Mouse (Mus musculus) stomach, postnatal 0 days (tissue): ENCODE data around the gene Tmem107. TPM values are rescaled to one million over a fixed set of nuclear protein-coding genes. Genes with fewer than 3 reads are reported as not detected.

Source experiments
- ATAC-seq: fragments of 200-750 bp; cut with Nextera tagmentation; 2 replicates; pipeline ENCODE4 v1.8.0; 2017; ENCODE audit not compliant: low FRiP score, low TSS enrichment
- DNase-seq: peaks from one replicate; pipeline ENCODE4 v3.0.0-alpha.2; 2016; ENCODE audit warnings: low spot score
- H3K27ac ChIP-seq: fragments of 300-500 bp; sonication (generic); replicated peaks from 2 replicates; pipeline ENCODE4 v1.5.1; 2014; ENCODE audit warnings: mild to moderate bottlenecking, control low read depth
- H3K27me3 ChIP-seq: fragments of 300-500 bp; sonication (generic); 2 replicates; pipeline ENCODE4 v1.6.1; 2014; ENCODE audit warnings: low read length; ENCODE audit not compliant: control insufficient read depth, insufficient read depth
- H3K36me3 ChIP-seq: fragments of 300-500 bp; sonication (generic); 2 replicates; pipeline ENCODE4 v1.6.1; 2014; ENCODE audit warnings: low read length, mixed read lengths; ENCODE audit not compliant: control insufficient read depth, insufficient read depth
- H3K4me1 ChIP-seq: fragments of 300-500 bp; sonication (generic); replicated peaks from 2 replicates; pipeline ENCODE4 v1.6.1; 2014; ENCODE audit warnings: antibody characterized with exemption; ENCODE audit not compliant: control insufficient read depth, insufficient read depth
- H3K4me2 ChIP-seq: fragments of 300-500 bp; sonication (generic); replicated peaks from 2 replicates; pipeline ENCODE4 v1.6.1; 2014; ENCODE audit warnings: low read depth, mild to moderate bottlenecking, control low read depth, moderate library complexity
- H3K4me3 ChIP-seq: fragments of 300-500 bp; sonication (generic); 2 replicates; pipeline ENCODE4 v1.5.1; 2014; ENCODE audit warnings: low read depth, low read length, control low read depth
- H3K9ac ChIP-seq: fragments of 300-500 bp; sonication (generic); 2 replicates; pipeline ENCODE4 v1.6.1; 2014; ENCODE audit warnings: mild to moderate bottlenecking, low read length, control low read depth, mixed read lengths
- H3K9me3 ChIP-seq: fragments of 300-500 bp; sonication (generic); 2 replicates; pipeline ENCODE4 v1.6.1; 2016; ENCODE audit warnings: low read length; ENCODE audit not compliant: control insufficient read depth
- CTCF ChIP-seq: IDR thresholded peaks from 2 replicates; pipeline ENCODE4 v1.5.1; 2016; ENCODE audit warnings: antibody characterized with exemption, low read depth, mild to moderate bottlenecking, moderate library complexity
- EP300 ChIP-seq: optimal IDR thresholded peaks from 2 replicates; pipeline ENCODE3; 2016; ENCODE audit warnings: antibody characterized with exemption
- WGBS: fragments of 180-500 bp; shearing (Covaris S2); extraction: QIAGEN DNeasy Blood & Tissue Kit; methylation state at CpG from one replicate; pipeline ENCODE4 v1.1.7; 2014; 5-methylcytosine and 5-hydroxymethylcytosine counted together
- polyA plus RNA-seq: library from polyadenylated mRNA; unstranded; fragments of >200 nt; fragmentation: Nextera tagmentation; extraction: Ambion mirVana; gene quantifications from 2 replicates; pipeline ENCODE4 v1.2.1, GENCODE M21; 2015

Tmem107 gene
- polyA plus RNA-seq, 1 experiment from 2014 or later, result 30.8 TPM

DNA sequence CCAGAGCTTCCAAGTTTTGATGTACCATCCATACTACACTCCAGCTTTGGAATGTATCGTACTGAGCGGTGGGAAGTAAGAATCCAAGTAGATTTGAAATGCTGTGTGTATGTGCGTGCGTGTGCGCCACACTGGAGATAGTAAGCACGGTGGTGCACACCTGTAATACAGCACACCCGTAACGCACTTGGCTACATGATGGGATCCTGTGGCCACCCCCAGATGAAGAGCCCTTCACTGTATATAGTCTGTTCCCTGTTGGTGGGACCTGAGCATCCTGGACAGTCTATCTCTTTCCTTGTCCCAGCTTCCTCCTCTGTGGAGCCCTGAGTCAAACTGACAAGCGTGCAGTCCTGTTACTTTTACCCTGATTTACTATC, 24.2 kb upstream of the Tmem107 start:
- ATAC-seq (no peak), DNase-seq (no peak)
- Histone ChIP-seq H3K27me3 (no peaks in the 10 kb centered on the region), H3K4me1 (no peaks in the 10 kb centered on the region), H3K9me3 (no peaks in the 10 kb centered on the region), H3K27ac (no peak overlapping the region), H3K4me3 (peak overlapping the region; percentile 79), H3K9ac (peak overlapping the region; percentile 70), H3K36me3 (no peaks in the 10 kb centered on the region), H3K4me2 (peak overlapping the region; percentile 86)
- no peak for TF ChIP-seq EP300
- no peak for TF ChIP-seq CTCF
- 2% methylated on average over 9 of the region's 9 CpGs for WGBS

DNA sequence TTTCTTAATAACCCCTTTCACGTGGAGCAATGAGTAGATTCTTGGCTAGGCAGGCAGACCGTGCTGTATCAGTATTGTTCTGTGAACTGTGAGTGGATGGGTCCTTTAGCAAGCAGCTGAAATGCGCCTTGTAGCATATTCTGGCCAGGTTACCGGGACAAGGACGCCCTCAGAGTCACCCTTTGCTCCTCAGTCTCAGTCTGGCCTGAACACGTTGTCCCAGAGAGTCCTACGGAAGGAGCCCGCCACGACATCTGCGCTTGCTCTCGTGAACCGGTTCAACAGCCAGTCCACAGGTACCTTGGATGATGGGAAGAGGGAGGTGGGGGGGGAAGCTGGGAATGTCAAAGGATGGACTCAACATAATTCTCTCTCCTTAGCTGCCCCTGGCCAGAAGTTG, 23.0 kb upstream of the Tmem107 start:
- no peak for DNase-seq
- no peak for TF ChIP-seq EP300
- no peak for TF ChIP-seq CTCF
- H3K27me3 ChIP-seq, result no peaks in the 10 kb centered on the region
- H3K4me2 ChIP-seq, result no peak overlapping the region
- H3K4me1 ChIP-seq, result no peaks in the 10 kb centered on the region
- H3K36me3 ChIP-seq, result no peaks in the 10 kb centered on the region
- H3K4me3 ChIP-seq, result no peak overlapping the region
- no peak for ATAC-seq
- no peak overlapping the region for H3K9ac ChIP-seq
- H3K9me3 ChIP-seq, result no peaks in the 10 kb centered on the region
- WGBS, result 86% methylated on average over 12 of the region's 12 CpGs
- no peak overlapping the region for H3K27ac ChIP-seq

DNA sequence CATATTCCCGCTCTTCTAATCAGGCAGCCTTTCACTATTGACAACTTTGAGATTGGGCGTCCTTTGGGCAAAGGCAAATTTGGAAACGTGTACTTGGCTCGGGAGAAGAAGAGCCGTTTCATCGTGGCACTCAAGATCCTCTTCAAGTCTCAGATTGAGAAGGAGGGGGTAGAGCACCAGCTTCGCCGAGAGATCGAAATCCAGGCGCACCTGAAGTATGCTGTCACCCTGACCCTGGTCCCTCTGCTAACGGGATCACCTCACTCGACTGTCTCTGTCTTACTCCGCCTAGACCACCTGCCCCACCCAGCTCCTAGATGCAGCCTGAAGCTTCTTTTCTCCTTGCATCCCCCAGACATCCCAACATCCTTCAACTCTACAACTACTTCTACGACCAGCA, 22.5 kb upstream of the Tmem107 start:
- no peak overlapping the region for H3K4me3 ChIP-seq
- H3K4me2 ChIP-seq, result no peak overlapping the region
- DNase-seq, result no peak
- H3K9ac ChIP-seq, result no peak overlapping the region
- no peak overlapping the region for H3K27ac ChIP-seq
- no peaks in the 10 kb centered on the region for H3K36me3 ChIP-seq
- no peaks in the 10 kb centered on the region for H3K27me3 ChIP-seq
- no peaks in the 10 kb centered on the region for H3K4me1 ChIP-seq
- TF ChIP-seq CTCF, result no peak
- no peak for TF ChIP-seq EP300
- H3K9me3 ChIP-seq, result no peaks in the 10 kb centered on the region
- WGBS, result 91% methylated on average over 14 of the region's 14 CpGs
- no peak for ATAC-seq

DNA sequence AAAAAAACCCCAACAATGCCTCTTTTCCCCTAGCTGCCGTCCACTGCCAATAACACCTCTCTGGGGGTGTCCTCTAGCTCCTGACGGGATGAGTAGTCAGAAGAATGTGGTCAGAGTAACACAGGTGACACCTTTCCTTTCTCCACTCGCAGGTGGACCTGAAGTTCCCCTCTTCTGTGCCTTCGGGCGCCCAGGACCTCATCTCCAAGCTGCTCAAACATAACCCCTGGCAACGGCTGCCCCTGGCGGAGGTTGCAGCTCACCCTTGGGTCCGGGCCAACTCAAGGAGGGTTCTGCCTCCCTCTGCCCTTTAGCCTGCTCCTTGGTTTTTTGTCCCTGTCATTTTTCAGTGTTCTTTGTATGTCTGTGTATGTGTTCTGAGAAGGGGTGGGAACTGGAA, 19.9 kb upstream of the Tmem107 start:
- no peak overlapping the region for H3K4me3 ChIP-seq
- ATAC-seq (no peak), DNase-seq (no peak)
- no peak overlapping the region for H3K27ac ChIP-seq
- H3K36me3 ChIP-seq, result no peaks in the 10 kb centered on the region
- H3K4me2 ChIP-seq, result no peak overlapping the region
- no peaks in the 10 kb centered on the region for H3K27me3 ChIP-seq
- H3K9me3 ChIP-seq, result no peaks in the 10 kb centered on the region
- TF ChIP-seq EP300 (no peak), CTCF (no peak)
- no peak overlapping the region for H3K9ac ChIP-seq
- 91% methylated on average over 8 of the region's 8 CpGs for WGBS
- H3K4me1 ChIP-seq, result no peaks in the 10 kb centered on the region

DNA sequence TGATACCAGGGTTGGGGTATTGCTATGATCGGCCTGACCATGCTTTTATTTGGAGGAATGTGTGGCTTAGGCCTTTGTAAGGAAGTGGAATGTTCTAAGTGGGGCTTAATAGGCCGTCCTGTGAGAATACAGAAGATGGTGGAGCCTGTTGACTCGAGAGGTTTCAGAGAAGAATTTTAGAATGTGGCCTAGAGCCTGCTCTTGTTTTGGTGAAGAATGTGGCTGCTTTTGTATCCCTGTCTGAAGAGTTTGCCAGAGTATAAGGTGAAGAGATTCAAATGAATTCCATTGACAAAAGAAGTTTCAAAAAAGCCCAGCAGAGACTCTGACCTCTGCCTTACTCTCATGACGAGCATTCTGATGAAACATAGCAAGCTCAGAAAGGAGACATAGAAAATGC, 18.8 kb upstream of the Tmem107 start:
- 82% methylated on average over 4 of the region's 4 CpGs for WGBS
- no peaks in the 10 kb centered on the region for H3K4me1 ChIP-seq
- no peaks in the 10 kb centered on the region for H3K9me3 ChIP-seq
- TF ChIP-seq EP300 (no peak), CTCF (no peak)
- DNase-seq (no peak), ATAC-seq (no peak)
- H3K27ac ChIP-seq, result no peak overlapping the region
- H3K4me2 ChIP-seq, result no peak overlapping the region
- H3K27me3 ChIP-seq, result no peaks in the 10 kb centered on the region
- no peak overlapping the region for H3K9ac ChIP-seq
- no peaks in the 10 kb centered on the region for H3K36me3 ChIP-seq
- H3K4me3 ChIP-seq, result no peak overlapping the region

DNA sequence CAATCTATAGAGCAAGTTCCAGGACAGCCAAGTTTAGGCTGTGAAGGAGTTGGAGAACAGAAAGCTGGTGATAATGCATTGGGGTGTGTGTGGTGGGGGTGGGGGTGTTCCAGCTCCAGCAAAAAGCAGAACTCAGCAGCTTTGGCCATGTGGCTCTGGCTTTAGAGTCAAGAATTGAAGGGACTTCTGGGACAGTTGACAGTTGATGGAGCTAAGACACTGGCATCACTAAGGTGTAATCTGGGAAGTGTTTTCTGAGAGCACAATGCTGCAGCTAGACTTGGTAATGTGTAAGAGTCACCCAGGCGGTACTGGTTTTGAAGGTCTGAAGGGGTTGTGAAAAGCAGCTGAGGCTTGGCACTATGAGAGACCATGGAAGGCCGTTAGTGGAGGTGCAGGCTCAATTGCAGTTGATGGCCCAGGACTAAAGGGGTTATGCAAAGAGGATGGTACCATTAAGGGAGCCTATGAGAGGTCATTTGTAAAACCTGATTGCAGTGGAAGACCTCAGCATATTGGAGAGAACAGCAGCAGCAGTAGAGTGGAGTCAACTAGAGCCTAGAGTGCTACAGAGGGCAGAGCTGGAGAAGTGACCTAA, 17.7 kb upstream of the Tmem107 start:
- Histone ChIP-seq H3K9ac (no peak overlapping the region), H3K4me3 (no peak overlapping the region), H3K4me1 (no peaks in the 10 kb centered on the region), H3K36me3 (no peaks in the 10 kb centered on the region), H3K4me2 (no peak overlapping the region), H3K27ac (no peak overlapping the region), H3K9me3 (no peaks in the 10 kb centered on the region), H3K27me3 (no peaks in the 10 kb centered on the region)
- 89% methylated on average over 2 of the region's 2 CpGs for WGBS
- ATAC-seq (no peak), DNase-seq (no peak)
- TF ChIP-seq EP300 (no peak), CTCF (no peak)
